Mouse (Mus musculus): Measurements from ENCODE around the gene Naa25. TPM values are rescaled to one million over a fixed set of nuclear protein-coding genes. Genes with fewer than 3 reads are reported as not detected.

The Naa25 gene
- polyA plus RNA-seq, 1 experiment from 2014 or later: 40.6 TPM

GRCm38 (mm10) chr5:121383857-121384756 is 13.6 kb upstream of the Naa25 start:
- Histone ChIP-seq H3K4me1 (peaks cover 27% of the 10 kb centered on the region), H3K9ac (peak overlapping the region; percentile 49), H3K27ac (replicated peaks) (peak overlapping the region; percentile 40; the same call in 1 of the 2 replicates), H3K27me3 (no peaks in the 10 kb centered on the region), H3K4me2 (replicated peaks) (peak overlapping the region; percentile 69), H3K9me3 (replicated peaks) (0 out of 2 replicates have a peak, but pooled peaks cover 5% of the 10 kb centered on the region), H3K4me3 (replicated peaks) (peak overlapping the region; percentile 74), H3K36me3 (peaks cover 37% of the 10 kb centered on the region)
- WGBS: 43% methylated on average over 10 of the region's 10 CpGs
- ATAC-seq (ENCODE audit: insufficient number of reproducible peaks, low FRiP score, low TSS enrichment, low read depth): no peak

- Histone ChIP-seq H3K4me1 (peaks cover 27% of the 10 kb centered on the region), H3K27ac (replicated peaks) (peak overlapping the region; percentile 85), H3K4me2 (replicated peaks) (peak overlapping the region; percentile 69), H3K27me3 (no peaks in the 10 kb centered on the region), H3K9ac (peak overlapping the region; percentile 49), H3K9me3 (replicated peaks) (0 out of 2 replicates have a peak, but pooled peaks cover 5% of the 10 kb centered on the region), H3K4me3 (replicated peaks) (peak overlapping the region; percentile 74), H3K36me3 (peaks cover 29% of the 10 kb centered on the region)
- WGBS: 1% methylated on average over 45 of the region's 47 CpGs
- peak; percentile 69 for ATAC-seq (ENCODE audit: insufficient number of reproducible peaks, low FRiP score, low TSS enrichment, low read depth)
Measured at GRCm38 (mm10) chr5:121384757-121385460, 12.8 kb upstream of the Naa25 start.

- Histone ChIP-seq H3K27ac (replicated peaks) (peak within 1 kb of the TSS; percentile 85), H3K4me2 (replicated peaks) (peak within 1 kb of the TSS; percentile 69), H3K9me3 (replicated peaks) (0 out of 2 replicates have a peak, but pooled peaks cover 5% of the 10 kb centered on the region), H3K4me1 (peaks cover 27% of the 10 kb centered on the region), H3K4me3 (replicated peaks) (peak within 1 kb of the TSS; percentile 74), H3K27me3 (no peaks in the 10 kb centered on the region), H3K9ac (peak within 1 kb of the TSS; percentile 49), H3K36me3 (peaks cover 23% of the 10 kb centered on the region)
- ATAC-seq (ENCODE audit: insufficient number of reproducible peaks, low FRiP score, low TSS enrichment, low read depth): peak; percentile 91
- WGBS: under 1% methylated on average over 32 of the region's 45 CpGs
Measured at GRCm38 (mm10) chr5:121385461-121386119, 12.1 kb upstream of the Naa25 start, which contains the start of gene Trafd1. Trafd1 (minus strand) TSS chr5:121385632.

- Histone ChIP-seq H3K36me3 (peaks cover 16% of the 10 kb centered on the region; the same call in 1 of the 2 replicates), H3K9ac (no peak overlapping the region), H3K9me3 (replicated peaks) (no peaks in the 10 kb centered on the region), H3K4me2 (replicated peaks) (peak overlapping the region; percentile 69), H3K27me3 (no peaks in the 10 kb centered on the region), H3K4me1 (peaks cover 27% of the 10 kb centered on the region), H3K4me3 (replicated peaks) (peak overlapping the region; percentile 74), H3K27ac (replicated peaks) (peak overlapping the region; percentile 85)
- 27% methylated on average over 22 of the region's 22 CpGs for WGBS
- ATAC-seq (ENCODE audit: insufficient number of reproducible peaks, low FRiP score, low TSS enrichment, low read depth): no peak
Measured at GRCm38 (mm10) chr5:121386120-121386909, 11.4 kb upstream of the Naa25 start.

- WGBS: 19% methylated on average over 4 of the region's 4 CpGs
- Histone ChIP-seq H3K27me3 (no peaks in the 10 kb centered on the region), H3K4me1 (peaks cover 27% of the 10 kb centered on the region), H3K4me3 (replicated peaks) (no peak overlapping the region), H3K4me2 (replicated peaks) (no peak overlapping the region), H3K9ac (no peak overlapping the region), H3K27ac (replicated peaks) (peak overlapping the region; percentile 85), H3K36me3 (0 out of 2 replicates have a peak, but pooled peaks cover 9% of the 10 kb centered on the region), H3K9me3 (replicated peaks) (no peaks in the 10 kb centered on the region)
- ATAC-seq (ENCODE audit: insufficient number of reproducible peaks, low FRiP score, low TSS enrichment, low read depth): no peak
Measured at GRCm38 (mm10) chr5:121387126-121387525, 10.6 kb upstream of the Naa25 start.

- no peaks in the 10 kb centered on the region for H3K27me3 ChIP-seq
- no peak overlapping the region for H3K9ac ChIP-seq
- H3K4me3 ChIP-seq (replicated peaks): no peak overlapping the region
- H3K27ac ChIP-seq (replicated peaks): no peak overlapping the region
- H3K4me2 ChIP-seq (replicated peaks): no peak overlapping the region
- ATAC-seq (ENCODE audit: insufficient number of reproducible peaks, low FRiP score, low TSS enrichment, low read depth): no peak
- no peaks in the 10 kb centered on the region for H3K9me3 ChIP-seq (replicated peaks)
- WGBS: 51% methylated on average over 7 of the region's 7 CpGs
- peaks cover 21% of the 10 kb centered on the region for H3K4me1 ChIP-seq
- no peaks in the 10 kb centered on the region for H3K36me3 ChIP-seq
Measured at GRCm38 (mm10) chr5:121389106-121389505, 8.6 kb upstream of the Naa25 start.

- Histone ChIP-seq H3K9me3 (replicated peaks) (no peaks in the 10 kb centered on the region), H3K27ac (replicated peaks) (no peak overlapping the region), H3K4me1 (peaks cover 17% of the 10 kb centered on the region), H3K4me3 (replicated peaks) (no peak overlapping the region), H3K27me3 (no peaks in the 10 kb centered on the region), H3K9ac (no peak overlapping the region), H3K4me2 (replicated peaks) (no peak overlapping the region), H3K36me3 (no peaks in the 10 kb centered on the region)
- ATAC-seq (ENCODE audit: insufficient number of reproducible peaks, low FRiP score, low TSS enrichment, low read depth): no peak
Measured at GRCm38 (mm10) chr5:121389691-121390090, 8.0 kb upstream of the Naa25 start.

GRCm38 (mm10) chr5:121392667-121393380 is 4.9 kb upstream of the Naa25 start:
- H3K27ac ChIP-seq (replicated peaks): 0 out of 2 replicates have a peak overlapping the region, but pooled peaks have one; percentile 39
- no peaks in the 10 kb centered on the region for H3K36me3 ChIP-seq
- no peak overlapping the region for H3K4me3 ChIP-seq (replicated peaks)
- H3K9ac ChIP-seq: no peak overlapping the region
- no peak overlapping the region for H3K4me2 ChIP-seq (replicated peaks)
- no peaks in the 10 kb centered on the region for H3K27me3 ChIP-seq
- no peaks in the 10 kb centered on the region for H3K4me1 ChIP-seq
- no peaks in the 10 kb centered on the region for H3K9me3 ChIP-seq (replicated peaks)
- 54% methylated on average over 16 of the region's 16 CpGs for WGBS
- no peak for ATAC-seq (ENCODE audit: insufficient number of reproducible peaks, low FRiP score, low TSS enrichment, low read depth)

GRCm38 (mm10) chr5:121393402-121393801 is 4.3 kb upstream of the Naa25 start:
- H3K4me2 ChIP-seq (replicated peaks): no peak overlapping the region
- H3K9me3 ChIP-seq (replicated peaks): no peaks in the 10 kb centered on the region
- WGBS: 71% methylated on average over 3 of the region's 3 CpGs
- no peaks in the 10 kb centered on the region for H3K36me3 ChIP-seq
- H3K4me3 ChIP-seq (replicated peaks): no peak overlapping the region
- H3K27ac ChIP-seq (replicated peaks): peak overlapping the region; percentile 74; the same call in 1 of the 2 replicates
- no peak overlapping the region for H3K9ac ChIP-seq
- no peaks in the 10 kb centered on the region for H3K27me3 ChIP-seq
- no peak for ATAC-seq (ENCODE audit: insufficient number of reproducible peaks, low FRiP score, low TSS enrichment, low read depth)
- H3K4me1 ChIP-seq: no peaks in the 10 kb centered on the region

GRCm38 (mm10) chr5:121395621-121396020 is 2.1 kb upstream of the Naa25 start:
- no peak for ATAC-seq (ENCODE audit: insufficient number of reproducible peaks, low FRiP score, low TSS enrichment, low read depth)
- no peaks in the 10 kb centered on the region for H3K9me3 ChIP-seq (replicated peaks)
- 75% methylated on average over 5 of the region's 5 CpGs for WGBS
- no peak overlapping the region for H3K27ac ChIP-seq (replicated peaks)
- H3K27me3 ChIP-seq: no peaks in the 10 kb centered on the region
- H3K36me3 ChIP-seq: no peaks in the 10 kb centered on the region
- peaks cover 17% of the 10 kb centered on the region for H3K4me1 ChIP-seq
- no peak overlapping the region for H3K4me3 ChIP-seq (replicated peaks)
- H3K4me2 ChIP-seq (replicated peaks): no peak overlapping the region
- no peak overlapping the region for H3K9ac ChIP-seq
